Mouse (Mus musculus): ENCODE data around the gene Evc. TPM values are rescaled to one million over a fixed set of nuclear protein-coding genes. Genes with fewer than 3 reads are reported as not detected.

Evc gene
- 10 to 100 TPM; 32.4 to 57.1 TPM for polyA plus RNA-seq (2012; fragmentation: generic; extraction: Trizol)

DNA sequence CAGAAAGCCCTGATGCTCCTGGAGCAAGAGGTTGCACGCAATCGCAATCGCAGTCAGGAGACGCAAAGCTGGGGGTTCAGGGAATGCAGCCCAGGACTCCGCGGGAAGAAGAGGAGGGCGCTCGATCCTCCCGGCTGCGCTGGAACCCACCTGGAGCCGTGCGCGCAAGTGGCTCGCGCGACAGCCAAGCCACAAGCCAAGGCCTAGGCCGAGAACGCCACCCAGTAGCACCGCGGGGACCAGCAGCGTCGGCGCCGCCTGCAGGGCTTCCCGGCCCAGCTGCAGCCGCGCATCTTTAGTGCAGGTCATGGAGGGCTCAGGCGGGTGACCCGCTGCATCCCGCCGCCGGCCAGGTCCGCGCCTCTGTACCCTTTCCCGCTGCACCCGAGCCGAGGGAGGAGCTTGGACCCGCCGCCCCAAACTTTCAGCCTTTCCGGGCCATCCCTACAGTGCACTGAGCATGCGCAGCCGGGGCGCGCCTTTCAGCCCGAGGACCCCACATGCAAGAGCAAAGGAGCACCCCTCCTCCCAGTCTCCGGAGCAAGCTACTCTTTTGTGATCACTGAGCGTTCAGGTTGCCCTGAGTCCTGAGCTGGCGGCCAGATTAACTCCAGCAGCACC, at the start of gene Evc:
Evc (minus strand) TSS at position 410 of the 621 bp plus-strand sequence.

DNA sequence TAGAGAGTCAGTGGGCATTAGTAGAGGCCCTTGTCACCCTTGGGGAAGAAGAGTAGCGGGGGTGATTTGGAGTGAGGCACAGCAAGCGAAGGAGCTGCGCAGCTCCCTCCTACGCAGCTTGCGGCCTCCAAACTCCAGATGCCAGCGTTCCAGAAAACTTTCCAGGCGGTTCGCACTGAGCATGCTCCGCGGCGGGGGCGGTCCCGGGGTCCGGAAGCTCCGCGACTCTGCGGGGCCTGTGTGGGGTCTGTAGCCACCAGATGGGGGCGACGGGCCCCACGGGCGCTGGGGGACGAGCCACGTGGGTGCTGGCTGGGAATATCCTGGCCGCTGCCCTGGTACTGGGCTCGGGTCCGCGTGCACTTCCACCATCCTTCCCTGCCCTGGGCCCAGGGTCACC, 1.6 kb upstream of the Evc start, which contains the start of gene Evc2:
Evc2 (plus strand) TSS at position 212 of the 400 bp plus-strand sequence.

DNA sequence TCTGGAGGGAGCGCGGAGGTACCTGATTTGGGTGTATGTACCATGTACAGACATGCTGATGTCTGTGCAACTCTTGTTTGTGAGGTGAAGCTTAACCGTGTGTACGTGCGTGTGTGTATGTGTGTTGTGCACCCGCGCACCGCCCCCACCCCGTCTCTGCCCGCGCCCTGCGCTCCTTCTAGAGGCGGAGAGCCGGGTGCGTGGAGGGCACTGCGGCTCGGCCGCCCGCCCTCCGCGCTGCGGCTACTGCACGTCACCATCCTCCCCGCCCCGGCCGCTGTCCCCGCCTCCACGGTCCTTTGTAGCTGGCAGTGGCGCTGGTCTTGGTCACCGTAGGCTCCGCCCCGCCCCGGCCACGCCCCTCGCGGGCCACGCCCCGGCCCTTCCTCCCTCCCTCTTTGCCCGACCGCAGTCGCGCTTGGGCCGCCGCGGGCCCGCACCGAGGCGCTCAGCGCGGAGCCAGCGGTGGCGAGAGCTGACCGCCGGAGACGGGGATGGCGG, 95.0 kb downstream of the Evc start, which contains the start of gene Crmp1:
Crmp1 (plus strand) TSS at position 290 of the 501 bp plus-strand sequence.

Other genes with a start within 250 kb of the Evc start
- gene Crmp1, start 95.0 kb downstream of the Evc start, polyA plus RNA-seq (2012; fragmentation: generic; extraction: Trizol) = under 1 TPM in 1 of 2 experiments, not detected in 1; 0.09 TPM
- 10 to 100 TPM in 1 of 2 experiments, 1 to 10 TPM in 1; 5.1 to 23.6 TPM for gene Evc2, start 1.6 kb upstream of the Evc start, polyA plus RNA-seq (2012; fragmentation: generic; extraction: Trizol)

Data from C3H10T1/2 (cell line).